Mouse (Mus musculus) heart, postnatal 25 days (tissue): Measurements from ENCODE around the gene Aldh1l1. TPM values are rescaled to one million over a fixed set of nuclear protein-coding genes. Genes with fewer than 3 reads are reported as not detected.

Experiments
- DNase-seq: peaks from one replicate; pipeline ENCODE4 v3.0.0; 2022; ENCODE audit warnings: low spot score
- intact Hi-C: fragments of 180-260 bp; cut with DNase I; formaldehyde crosslinking; loops from one replicate; pipeline ENCODE4 v1.15.1; 2025
- total RNA-seq, 2 experiments: library from RNA; stranded (reverse); gene quantifications; 2 replicates each; pipeline ENCODE4 v1.2.3; 2021

Aldh1l1 gene
- total RNA-seq, 2 experiments from 2014 or later: 1.5 to 2.3 TPM

DNA sequence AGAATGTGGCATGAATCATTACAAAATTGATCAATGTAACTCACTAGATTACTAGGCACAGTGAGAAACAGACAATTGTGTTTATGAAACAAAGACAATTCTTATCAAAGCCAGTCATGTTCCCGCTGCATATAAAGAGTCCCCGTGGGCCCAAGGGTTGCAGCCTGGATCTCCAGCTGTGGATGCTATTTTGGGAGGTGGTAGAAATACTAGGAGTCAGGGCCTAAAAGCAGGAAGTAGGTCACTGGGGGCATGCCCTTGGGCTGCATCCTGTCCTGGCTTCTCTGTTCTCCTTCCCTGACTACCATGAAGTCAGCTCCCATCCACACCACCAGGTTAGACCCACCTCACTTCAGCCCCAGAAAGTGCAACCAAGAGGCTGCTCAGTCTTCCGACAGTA, 10.0 kb downstream of the Aldh1l1 start:
- no peak for DNase-seq
- intact Hi-C loops: loop anchor here (2.0 kb wide), 1 partner anchor 17 kb away; no protein-coding TSS in a partner anchor

DNA sequence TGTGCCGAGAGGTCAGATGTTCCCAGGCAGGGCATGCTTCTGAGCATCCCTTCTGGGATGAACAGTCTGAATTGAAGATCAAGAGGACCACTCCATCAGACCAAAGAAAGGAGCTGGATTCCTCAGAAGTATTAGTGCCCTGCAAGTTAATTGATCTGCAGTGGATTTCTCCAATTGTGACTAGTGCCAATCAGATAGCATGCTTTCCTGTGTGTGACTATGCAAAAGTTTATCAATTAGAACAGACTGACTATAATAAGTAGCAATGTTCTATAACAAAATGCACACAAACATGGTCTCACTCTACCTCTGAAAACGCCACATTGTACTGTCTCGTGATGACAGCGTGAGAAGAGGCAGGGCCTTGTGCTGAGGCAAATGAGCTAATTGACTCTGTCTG, 13.3 kb downstream of the Aldh1l1 start:
- no peak for DNase-seq
- intact Hi-C loops: no loop called here

DNA sequence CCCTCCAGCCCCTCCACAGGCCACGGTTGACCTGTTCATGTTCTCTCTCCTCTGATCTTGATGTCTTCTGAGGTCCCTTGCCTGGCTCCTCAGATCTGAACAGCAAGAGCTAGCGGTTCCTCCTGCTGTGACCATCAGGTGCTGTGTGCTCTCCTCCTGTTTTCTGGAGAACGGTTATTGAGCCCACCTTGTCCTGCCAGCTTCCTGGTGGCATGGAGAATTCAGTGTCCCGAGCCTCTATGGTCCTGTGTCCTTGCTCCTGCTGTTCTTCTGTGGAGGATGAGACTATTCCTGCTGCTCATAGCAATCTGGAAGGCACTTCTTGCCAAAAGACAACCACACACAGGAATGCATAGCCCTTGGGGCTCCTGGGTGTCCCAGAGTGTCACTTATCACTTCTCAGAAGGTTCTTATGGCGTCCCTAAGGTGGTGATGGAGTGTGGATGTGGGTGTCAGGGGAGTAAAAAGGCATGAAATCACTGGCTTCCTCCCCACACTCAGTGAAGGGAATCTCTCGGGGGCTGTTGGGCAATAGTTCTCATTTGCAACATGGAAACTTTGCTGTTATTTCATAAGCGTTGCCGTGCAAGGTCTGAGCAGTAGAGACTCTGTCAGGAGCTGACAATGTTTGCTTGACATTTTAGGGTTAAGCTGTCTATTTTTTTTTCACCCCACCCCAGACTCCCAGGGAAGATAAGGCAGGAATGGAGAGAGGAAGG, 15.2 kb downstream of the Aldh1l1 start:
- intact Hi-C loops: no loop called here
- DNase-seq: no peak

DNA sequence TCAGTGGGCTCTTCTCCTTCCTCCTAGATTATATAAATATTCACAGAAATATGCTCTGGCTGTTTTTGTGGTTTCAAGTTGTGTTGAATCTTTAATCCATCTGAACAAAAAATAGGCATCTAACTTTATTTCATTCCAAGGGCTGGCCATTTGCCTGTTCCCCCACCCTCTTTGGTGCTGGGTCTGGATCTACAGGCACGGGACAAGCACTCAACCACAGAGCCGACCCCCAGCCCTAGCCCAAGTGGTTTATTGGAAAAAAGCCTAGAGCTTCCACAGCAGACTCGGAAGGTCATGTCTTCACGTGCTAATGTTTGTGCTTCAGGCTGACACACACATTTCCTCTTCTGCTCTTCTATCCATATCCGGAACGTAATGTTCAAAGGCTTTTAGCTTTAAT, 19.7 kb downstream of the Aldh1l1 start:
- no peak for DNase-seq
- intact Hi-C loops: no loop called here

DNA sequence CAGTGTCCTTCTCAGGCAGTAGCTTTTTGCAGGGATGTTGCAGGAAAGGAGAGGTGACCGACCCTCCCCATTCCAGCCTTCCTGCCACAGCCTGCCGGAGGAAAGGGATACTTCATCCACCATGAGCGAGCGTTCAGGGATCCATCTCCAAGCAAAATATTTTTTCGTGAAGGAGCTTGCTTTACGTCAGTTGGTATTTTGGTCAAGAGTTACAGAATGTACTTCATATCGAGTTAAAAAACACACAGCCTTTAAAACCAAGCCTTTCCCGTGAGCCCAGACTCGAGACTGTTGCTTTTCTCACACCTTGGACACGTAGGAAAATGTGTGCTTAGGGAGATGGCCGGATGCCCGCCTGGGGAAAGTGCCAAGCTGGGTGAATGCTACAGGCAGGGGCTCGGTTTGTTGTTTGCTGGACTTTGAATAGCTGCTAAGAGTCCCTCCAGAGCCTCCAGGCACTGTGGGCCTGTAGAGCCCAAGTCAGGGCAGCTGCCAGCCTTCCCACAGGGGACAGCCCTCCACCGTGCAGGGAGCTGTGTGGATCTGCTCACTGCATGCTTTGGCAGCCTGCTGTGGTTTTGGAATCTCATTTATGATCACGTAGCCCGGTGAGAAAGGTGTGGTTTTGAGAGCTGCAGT, 20.6 kb downstream of the Aldh1l1 start:
- DNase-seq: peak; percentile 77
- intact Hi-C loops: no loop called here

DNA sequence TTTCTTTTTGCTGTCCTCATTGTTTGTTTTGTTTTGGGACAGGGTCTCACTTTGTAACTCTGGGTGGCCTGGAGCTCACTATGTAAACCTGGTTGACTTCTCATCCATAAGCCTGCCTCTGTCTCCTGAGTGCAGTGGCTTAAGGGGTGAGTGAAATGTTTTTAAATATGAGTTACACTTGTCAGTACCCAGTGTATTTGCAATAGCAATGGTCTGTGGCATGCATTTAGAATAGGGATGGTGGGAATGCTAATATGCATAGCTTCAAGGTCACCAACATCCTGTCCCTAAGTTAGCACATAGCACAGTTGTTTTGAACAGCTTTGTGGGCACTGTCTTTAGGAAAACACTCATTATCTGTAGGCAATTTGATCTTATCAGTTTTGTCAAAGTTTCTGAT, 21.2 kb downstream of the Aldh1l1 start:
- intact Hi-C loops: no loop called here
- no peak for DNase-seq

DNA sequence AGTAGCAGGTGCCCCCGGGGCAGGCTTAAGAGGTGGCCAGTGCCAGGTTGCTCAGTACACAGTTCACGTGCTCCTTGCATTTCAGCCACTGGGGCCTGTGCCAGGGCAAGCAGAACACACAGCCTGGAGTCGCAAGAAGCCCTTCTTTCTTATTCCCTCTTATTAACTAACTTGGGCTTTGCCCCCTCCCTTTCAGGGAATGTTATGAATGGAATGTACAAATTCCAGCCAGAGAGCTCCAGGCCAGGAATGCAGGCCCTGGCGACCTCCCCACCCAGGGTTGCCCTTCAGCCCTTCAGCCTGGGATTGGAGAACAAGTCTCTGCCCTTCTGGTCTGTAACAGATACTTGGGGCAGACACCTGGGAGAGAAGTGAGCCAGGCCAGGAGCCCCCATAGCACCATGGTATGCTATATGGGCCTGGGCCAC, 22.0 kb downstream of the Aldh1l1 start:
- intact Hi-C loops: loop anchor here (2.0 kb wide), 1 partner anchor 45 kb away; the partner anchor contains the start of gene Klf15
- DNase-seq: peak; percentile 47

DNA sequence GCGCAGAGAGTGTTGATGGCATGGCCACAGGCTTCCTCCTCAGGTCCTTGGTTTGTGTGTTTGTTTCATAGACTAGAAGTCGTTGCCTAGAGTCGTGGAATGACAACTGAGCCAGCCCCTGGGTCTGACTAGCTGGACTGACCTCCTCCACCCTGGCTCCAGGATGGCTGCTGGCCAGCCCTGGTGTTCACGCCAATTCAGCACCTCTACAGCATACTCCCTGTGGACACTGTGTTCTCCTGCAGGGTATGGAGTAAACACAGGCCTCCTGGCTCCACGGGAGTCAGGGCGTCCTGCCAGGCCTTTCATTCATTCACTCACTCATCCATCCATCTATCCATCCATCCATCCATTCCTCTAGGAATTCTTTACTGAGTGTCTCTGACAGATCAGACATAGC, 22.9 kb downstream of the Aldh1l1 start:
- DNase-seq: peak; percentile 74
- intact Hi-C loops: loop anchor here (2.0 kb wide), 1 partner anchor 46 kb away; the partner anchor contains the start of gene Klf15

DNA sequence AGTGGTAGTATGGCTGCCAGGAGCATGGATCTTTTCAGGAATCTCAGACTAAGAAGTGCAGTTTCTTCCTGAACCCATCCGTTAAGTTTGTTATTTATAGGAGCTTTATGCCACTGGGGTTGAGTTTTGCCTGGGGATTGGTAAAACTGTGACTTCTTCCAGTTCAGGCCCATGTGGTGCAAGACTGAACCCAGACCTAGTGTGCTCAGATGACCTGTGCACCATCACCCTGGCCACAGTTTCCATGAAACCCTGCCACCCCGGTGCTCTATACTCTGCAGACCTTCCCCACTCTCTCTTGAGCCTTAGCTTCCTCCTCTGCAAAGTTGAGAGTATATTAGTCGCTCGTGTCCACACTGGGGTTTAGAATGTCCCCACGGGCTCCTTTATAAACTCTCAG, 26.2 kb downstream of the Aldh1l1 start:
- no peak for DNase-seq
- intact Hi-C loops: no loop called here

DNA sequence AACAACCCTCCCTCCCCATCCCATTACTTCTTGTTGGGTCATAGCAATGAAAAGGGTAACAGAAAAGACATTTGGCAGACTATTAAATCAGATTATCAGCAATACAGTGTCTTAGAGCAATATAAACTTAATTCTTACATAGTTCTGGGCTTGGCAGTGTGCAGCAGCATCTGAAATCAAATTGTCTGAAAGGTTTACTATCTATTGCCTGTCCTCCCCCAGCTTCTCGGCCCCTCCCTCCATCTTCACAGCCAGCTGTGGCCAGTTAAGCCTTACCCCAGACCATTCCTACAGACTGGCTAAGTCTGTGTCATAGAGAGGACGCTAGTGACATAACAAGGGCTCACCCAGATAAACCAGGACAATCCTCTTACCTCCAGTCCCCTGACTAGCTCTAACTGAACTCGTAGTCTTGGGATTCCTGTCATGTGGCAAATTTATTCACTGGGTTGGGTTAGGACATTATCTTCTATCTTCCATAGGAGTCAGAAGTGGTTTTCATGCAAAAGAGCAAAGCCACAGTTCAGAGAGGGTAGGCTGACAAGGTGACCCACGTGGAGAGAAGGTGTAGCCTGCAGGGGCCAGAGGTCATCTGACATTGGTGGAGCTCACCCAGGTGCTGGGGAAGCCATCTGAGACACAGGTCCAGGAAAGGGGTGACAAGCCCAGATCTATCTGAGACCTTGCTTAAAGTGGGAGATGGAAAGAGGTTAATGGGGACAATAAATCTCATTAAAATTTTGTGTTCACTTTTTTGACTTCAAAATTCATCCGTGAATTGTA, 27.0 kb downstream of the Aldh1l1 start:
- DNase-seq: no peak
- intact Hi-C loops: no loop called here

DNA sequence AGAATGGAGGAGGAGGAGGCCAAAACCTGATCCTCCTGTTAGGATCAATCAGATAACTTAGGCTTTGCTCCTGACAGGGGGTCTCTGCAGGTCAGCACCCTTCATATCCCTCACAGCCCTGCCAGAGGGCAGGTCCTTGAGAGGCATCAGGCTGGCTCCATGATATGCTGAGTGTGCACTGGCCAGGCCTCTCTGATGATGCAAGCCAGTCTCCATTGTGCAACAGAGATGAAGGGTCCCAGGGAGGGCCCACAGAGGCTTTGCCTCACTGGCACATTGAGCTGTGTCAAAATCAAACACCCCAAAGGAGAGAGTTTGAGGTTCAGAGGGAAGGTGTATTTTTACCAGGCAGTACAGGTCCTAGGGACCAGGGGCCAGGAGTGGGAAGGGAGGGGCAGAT, 28.1 kb downstream of the Aldh1l1 start:
- DNase-seq: no peak
- intact Hi-C loops: loop anchor here (2.0 kb wide), 1 partner anchor 60 kb away; no protein-coding TSS in a partner anchor

DNA sequence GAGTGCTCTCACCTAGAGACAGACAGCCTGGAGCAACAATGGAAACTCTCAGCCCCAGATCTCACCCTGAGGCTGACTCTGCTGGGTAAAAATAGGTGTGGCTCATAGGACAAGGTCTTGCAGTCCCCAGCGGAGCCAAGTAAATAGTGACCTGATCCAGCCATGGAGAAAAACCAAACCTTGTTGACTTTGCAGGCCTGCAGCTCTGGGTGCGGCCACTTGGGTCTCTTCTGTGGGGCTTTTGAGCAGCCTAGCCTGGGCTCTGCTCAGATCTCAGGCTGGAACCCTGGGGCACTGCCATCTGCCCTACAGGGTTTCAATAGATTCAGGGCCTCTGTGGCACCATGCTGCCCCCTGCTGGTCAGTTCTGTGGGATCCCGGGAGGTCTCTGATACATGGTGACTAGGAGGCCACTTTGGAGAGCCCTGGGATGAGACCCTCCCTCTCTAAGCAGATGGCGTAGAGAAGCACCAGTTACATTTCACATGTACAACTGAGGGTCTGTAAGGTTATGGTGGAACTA, 28.7 kb downstream of the Aldh1l1 start:
- DNase-seq: peak; percentile 70
- intact Hi-C loops: loop anchor here (1.0 to 2.0 kb wide), 2 partner anchors 60 to 65 kb away; no protein-coding TSS in a partner anchor

DNA sequence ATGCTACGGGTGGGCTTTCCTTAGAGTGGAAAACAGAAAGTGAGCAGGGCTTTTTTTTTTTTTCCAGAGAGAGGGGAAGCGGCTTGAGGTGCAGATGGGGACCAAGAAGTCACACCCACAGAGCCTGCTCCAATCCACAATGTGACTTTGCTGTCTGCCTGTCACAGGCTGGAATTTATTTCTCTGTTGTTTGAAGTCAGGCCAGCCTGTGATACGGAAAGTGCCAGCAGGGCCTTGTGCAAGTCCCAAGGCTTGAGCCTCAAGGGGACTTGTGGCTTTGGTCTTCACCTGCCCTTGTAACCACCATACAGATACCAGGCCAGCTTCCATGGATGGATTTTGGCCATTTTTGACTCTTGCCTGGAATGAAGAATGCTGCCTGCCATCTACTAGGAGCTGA, 32.7 kb downstream of the Aldh1l1 start:
- intact Hi-C loops: no loop called here
- no peak for DNase-seq

DNA sequence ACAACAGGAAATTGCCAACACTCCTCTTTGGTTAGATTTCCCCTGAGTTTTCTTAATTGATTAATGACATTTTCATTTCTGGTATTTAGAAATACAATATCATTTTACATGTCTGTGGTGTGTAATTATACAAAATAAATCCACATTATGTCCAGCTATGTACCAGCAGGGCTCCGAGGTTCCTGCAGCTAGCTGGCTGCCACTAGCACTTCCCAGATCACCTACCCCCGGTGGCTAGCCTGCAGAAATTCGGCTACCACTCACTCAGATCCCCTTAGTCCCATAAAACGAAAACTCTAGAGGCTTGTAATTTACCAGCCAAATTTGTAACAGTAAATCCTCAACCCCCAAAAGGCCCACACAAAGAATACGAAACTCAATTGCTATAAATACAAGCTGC, 33.1 kb downstream of the Aldh1l1 start:
- no peak for DNase-seq
- intact Hi-C loops: no loop called here

DNA sequence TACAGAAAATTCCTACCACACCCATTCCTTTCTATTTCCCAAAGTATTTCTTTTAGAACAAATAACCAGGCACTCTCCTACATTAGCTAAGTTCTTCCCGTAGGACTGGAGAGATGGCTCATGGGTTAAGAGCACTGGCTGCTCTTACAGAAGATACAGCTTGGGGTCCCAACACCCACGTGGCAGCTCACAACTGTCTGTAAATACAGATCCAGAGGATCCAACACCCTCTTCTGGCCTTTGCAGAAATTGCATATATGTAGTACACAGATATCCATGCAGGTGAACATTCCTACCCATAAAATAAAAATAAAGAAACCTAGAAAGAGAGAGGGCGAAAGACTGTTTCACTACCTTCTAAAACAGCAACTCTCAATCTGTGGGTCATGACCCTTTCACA, 40.2 kb downstream of the Aldh1l1 start:
- intact Hi-C loops: no loop called here

DNA sequence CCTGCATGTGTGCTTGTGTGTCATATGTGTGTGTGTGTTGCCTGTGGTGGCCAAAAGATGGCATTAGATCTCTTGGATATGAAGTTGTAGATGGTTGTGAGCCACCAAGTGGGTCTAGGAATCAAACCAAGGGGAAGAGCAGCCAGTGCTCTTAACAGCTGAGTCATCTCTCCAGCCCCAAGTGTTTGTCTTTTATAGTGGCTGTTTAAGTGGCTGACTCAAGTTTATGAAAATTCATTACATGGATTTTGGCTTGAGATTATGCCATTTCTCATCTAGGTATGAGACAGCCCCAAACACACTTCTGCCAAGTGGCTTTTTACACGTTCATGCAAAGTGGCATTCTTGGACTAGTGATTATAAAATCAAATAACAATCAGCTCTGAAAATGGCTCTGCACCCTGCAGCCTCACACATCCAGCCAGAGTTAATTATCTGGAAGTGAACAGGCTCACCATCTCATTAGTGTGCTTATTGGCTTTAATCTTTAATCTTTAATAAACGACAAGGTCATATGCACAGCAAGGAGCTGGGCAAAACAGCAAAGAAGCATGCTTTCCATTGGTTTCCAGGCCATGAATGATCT, 43.3 kb downstream of the Aldh1l1 start:
- no peak for DNase-seq
- intact Hi-C loops: no loop called here

More for the DNA sequence above, 40.2 kb downstream of the Aldh1l1 start:
- no peak for DNase-seq

DNA sequence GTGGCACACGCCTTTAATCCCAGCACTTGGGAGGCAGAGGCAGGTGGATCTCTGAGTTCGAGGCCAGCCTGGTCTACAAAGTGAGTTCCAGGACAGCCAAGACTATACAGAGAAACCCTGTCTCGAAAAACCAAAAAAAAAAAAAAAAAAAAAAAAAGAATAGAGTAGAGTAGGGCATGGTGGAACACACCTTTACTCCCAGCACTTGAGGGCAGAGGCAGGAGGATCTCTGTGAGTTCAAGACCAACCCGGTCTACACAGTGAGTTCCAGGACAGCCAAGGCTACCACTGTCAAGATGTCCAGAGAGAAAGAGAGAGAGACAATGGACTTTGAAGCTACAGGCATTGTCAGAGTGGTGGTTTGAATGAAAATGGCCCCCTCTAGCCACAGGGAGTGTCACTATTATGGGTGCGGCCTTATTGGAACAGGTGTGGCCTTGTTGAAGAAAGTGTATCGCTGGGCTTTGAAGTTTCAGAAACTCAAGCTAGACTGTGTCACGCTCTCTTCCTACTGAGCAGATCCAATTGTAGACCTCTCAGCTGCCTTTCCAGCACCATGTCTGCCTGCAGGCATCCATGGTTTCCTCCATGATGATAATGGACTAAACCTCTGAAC, 46.5 kb downstream of the Aldh1l1 start:
- DNase-seq: no peak

DNA sequence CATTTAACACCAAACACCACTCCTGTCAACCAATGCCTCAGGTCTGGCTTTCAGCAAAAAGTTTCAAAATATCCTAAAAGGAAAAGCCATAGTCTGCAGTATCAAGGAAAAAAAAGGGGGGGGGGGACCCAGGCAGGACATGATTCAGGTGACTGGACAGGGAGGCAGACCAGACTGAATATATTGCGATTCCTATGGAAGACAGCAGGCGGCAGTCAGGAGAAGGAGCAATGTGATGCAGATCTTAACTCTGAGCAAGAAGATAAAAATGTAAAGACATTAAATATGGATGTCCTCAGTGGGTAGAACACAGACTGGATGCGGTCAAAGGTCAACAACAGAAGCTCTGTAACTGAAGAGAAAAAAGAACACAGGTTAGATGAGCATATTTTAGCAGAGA, 47.3 kb downstream of the Aldh1l1 start:
- intact Hi-C loops: no loop called here

More for the DNA sequence above, 46.5 kb downstream of the Aldh1l1 start:
- intact Hi-C loops: no loop called here

DNA sequence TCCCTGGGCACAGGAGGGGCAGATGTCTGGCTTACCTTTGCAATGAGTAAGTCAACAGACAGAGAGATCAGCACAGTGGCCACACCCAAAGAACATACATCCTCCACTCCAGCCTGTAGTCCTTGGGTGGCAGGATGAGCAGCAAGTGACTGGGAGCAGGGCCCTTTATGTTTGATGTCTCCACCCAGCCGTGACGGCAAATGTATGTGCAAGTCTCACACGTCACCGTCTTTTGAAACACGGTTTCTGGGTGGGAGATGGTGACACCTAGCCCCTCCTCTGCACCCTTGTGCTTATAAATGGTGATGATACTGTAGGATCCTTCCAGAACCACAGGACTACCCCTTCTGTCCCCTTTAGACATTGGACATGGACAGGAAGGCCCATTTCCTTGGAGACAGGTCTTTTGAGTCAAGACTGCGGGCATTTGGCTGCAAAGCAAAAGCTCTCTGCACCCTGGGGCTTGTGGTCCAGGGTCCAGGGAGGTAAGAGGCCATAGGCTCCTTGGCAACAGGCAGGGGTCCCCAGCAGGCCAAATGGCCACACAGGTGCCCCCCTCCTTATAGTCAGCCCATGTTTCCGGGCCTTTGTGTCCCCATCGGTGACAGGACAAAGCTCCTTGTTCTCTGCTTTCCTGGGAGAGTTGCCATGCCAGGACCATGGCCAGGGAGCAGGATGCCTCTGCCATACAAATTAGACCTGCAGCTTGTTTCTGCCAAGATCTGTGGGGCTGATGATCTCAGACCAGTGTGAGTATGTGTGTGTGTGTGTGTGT, 48.7 kb downstream of the Aldh1l1 start:
- intact Hi-C loops: loop anchor here (5.0 kb wide), 1 partner anchor 37 kb away; no protein-coding TSS in a partner anchor
- peak; percentile 42 for DNase-seq

More for the DNA sequence above, 47.3 kb downstream of the Aldh1l1 start:
- DNase-seq: no peak
